Mouse (Mus musculus) gastrocnemius, postnatal 10 days (tissue): ENCODE data around the gene Creg2. TPM values are rescaled to one million over a fixed set of nuclear protein-coding genes. Genes with fewer than 3 reads are reported as not detected.
"Not testable (repeated sequence)": the region's sequence is repeated elsewhere in the genome, so short reads cannot be mapped to it uniquely, and the experiment has no call there.

Experiments used
- DNase-seq: peaks from one replicate; pipeline ENCODE4 v3.0.0; 2021; ENCODE audit warnings: mixed read lengths
- total RNA-seq, 2 experiments: library from RNA; stranded (reverse); gene quantifications; 2 replicates each; pipeline ENCODE4 v1.2.3; 2021

Creg2 gene
- total RNA-seq, 2 experiments from 2014 or later: 0.14 to 0.18 TPM

- peak; percentile 78 for DNase-seq
Measured at GRCm38 (mm10) chr1:39650435-39651240, 636 bp downstream of the Creg2 start.

GRCm38 (mm10) chr1:39649691-39650434 is 1.4 kb downstream of the Creg2 start:
- DNase-seq: no peak

- DNase-seq: no peak
Measured at GRCm38 (mm10) chr1:39648584-39648983, 2.7 kb downstream of the Creg2 start.

GRCm38 (mm10) chr1:39645905-39646759 is 5.1 kb downstream of the Creg2 start:
- DNase-seq: no peak

- DNase-seq: no peak
Measured at GRCm38 (mm10) chr1:39644333-39644732, 6.9 kb downstream of the Creg2 start.

GRCm38 (mm10) chr1:39641667-39642066 is 9.6 kb downstream of the Creg2 start:
- no peak for DNase-seq

GRCm38 (mm10) chr1:39637139-39637538 is 14.1 kb downstream of the Creg2 start:
- DNase-seq: no peak

GRCm38 (mm10) chr1:39636660-39637059 is 14.6 kb downstream of the Creg2 start:
- DNase-seq: no peak

- no peak for DNase-seq
Measured at GRCm38 (mm10) chr1:39636196-39636595, 15.1 kb downstream of the Creg2 start.

GRCm38 (mm10) chr1:39628606-39629005 is 22.7 kb downstream of the Creg2 start:
- no peak for DNase-seq

- no peak for DNase-seq
Measured at GRCm38 (mm10) chr1:39625491-39625890, 25.8 kb downstream of the Creg2 start.

- DNase-seq: no peak
Measured at GRCm38 (mm10) chr1:39623729-39624128, 27.5 kb downstream of the Creg2 start.

- no peak for DNase-seq
Measured at GRCm38 (mm10) chr1:39623106-39623505, 28.2 kb downstream of the Creg2 start.

GRCm38 (mm10) chr1:39618524-39618923 is 32.8 kb downstream of the Creg2 start:
- DNase-seq: no peak

GRCm38 (mm10) chr1:39615526-39615925 is 35.7 kb downstream of the Creg2 start:
- no peak for DNase-seq

GRCm38 (mm10) chr1:39614462-39615279 is 36.6 kb downstream of the Creg2 start:
- peak; percentile 73 for DNase-seq

GRCm38 (mm10) chr1:39613061-39613460 is 38.2 kb downstream of the Creg2 start:
- DNase-seq: no peak

- DNase-seq: no peak
Measured at GRCm38 (mm10) chr1:39612491-39612890, 38.8 kb downstream of the Creg2 start.

GRCm38 (mm10) chr1:39608534-39608933 is 42.7 kb downstream of the Creg2 start:
- DNase-seq: no peak

- no peak for DNase-seq
Measured at GRCm38 (mm10) chr1:39602477-39602876, 48.8 kb downstream of the Creg2 start.

GRCm38 (mm10) chr1:39598726-39599125 is 52.5 kb downstream of the Creg2 start:
- DNase-seq: no peak

- not testable (repeated sequence) for DNase-seq
Measured at GRCm38 (mm10) chr1:39597135-39597534, 54.1 kb downstream of the Creg2 start.
